Mouse (Mus musculus) frontal cortex, adult 2 months (tissue): ENCODE measurements at regions not wholly inside any gene's neighbourhood (a gene's known extent, or its start where the extent isn't known, plus 50 kb on each side); places are given as distances from the start of the nearest gene placed in this dataset.

Experiments used
- DNase-seq, 2 experiments: peaks; one replicate each; pipeline ENCODE4 v3.0.0; 2022; ENCODE audit warnings: low spot score in 1 of 2; ENCODE audit errors: extremely low spot score in 1 of 2

DNA sequence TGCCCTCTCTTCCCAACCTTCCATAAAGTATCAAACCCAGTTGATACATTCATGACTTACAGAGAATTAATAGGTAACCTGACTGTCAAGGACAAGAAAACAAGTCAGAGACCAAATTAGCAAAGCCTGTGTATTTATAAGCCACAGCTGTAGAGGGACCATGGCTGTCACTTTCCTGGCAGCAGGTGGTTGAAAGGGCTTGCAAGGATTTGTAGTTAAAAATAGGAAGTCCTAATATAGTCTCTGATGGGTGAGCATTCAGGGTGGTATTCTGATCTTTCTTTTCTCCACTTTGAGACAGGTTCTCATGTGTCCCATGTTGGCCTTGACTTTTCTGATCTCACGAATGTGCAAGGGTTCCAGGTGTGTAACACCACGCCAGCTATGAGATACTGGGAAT, 63.7 kb upstream of the Ddx18 start:
- DNase-seq, result no peak

GRCm38 (mm10) chr1:121620262-121620661, 52.5 kb upstream of the Ddx18 start:
- no peak for DNase-seq

DNA sequence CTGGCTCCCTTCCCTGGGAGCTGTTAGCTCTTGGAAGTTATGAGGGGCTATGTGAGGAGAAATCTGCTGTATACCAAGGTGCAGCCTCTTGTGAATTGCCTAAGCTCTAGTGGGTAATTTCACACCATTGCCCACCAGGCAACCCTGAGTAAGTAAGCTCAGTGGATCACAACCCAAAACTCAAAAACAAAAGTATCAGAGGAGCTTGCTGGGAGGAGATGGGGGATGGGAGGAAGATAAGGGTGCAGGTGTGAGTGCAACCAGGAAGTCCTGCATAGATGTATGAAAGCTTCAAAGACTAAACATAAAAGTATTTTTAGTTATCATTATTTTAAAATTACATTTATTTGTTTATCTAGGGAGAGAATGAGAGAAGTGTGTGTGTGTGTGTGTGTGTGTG, 50.8 kb upstream of the Ddx18 start:
- no peak for DNase-seq
